Mouse (Mus musculus): Measurements from ENCODE around the gene Proz.

GRCm38 (mm10) chr8:13036346-13036812 is 24.3 kb upstream of the Proz start:
- no peak for TF ChIP-seq CTCF (IDR thresholded peaks at IDR 0.05; ENCODE audit: insufficient read depth, low read length)
- no peak for TF ChIP-seq POLR2A (IDR thresholded peaks at IDR 0.05; ENCODE audit: borderline replicate concordance, extremely low read depth, low read depth, low read length)
